Mouse (Mus musculus) thymus, postnatal 36 days (tissue): ENCODE measurements around the gene Ceacam12.
"Not testable (repeated sequence)": the region's sequence is repeated elsewhere in the genome, so short reads cannot be mapped to it uniquely, and the experiment has no call there.

Source experiments
- DNase-seq, 2 experiments: peaks; one replicate each; pipeline ENCODE4 v3.0.0; 2022; ENCODE audit warnings: mixed read lengths in 2 of 2

Gene Ceacam12

DNA sequence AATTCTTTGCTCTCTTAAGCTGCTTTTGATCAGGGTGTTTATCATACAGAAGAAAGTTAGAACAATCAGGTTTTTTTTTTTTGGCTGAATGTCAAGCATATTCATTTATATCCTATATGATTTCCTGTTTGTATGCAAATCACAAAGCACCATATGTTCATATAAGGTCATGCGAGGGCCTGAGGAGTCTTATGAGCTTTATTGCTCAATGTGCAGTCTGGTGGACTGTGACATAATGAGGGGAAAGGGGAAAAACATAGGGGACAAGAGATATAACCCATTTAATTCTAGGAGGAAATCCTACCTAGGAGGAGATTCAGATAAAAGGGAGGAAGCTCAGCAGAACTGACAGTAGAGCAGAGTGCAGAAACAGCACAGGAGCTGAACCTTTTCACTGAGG is at the start of gene Ceacam12:
Gene Ceacam12, plus strand, starts transcription at position 301 of the 400 bp plus-strand sequence.
- DNase-seq, result no peak

DNA sequence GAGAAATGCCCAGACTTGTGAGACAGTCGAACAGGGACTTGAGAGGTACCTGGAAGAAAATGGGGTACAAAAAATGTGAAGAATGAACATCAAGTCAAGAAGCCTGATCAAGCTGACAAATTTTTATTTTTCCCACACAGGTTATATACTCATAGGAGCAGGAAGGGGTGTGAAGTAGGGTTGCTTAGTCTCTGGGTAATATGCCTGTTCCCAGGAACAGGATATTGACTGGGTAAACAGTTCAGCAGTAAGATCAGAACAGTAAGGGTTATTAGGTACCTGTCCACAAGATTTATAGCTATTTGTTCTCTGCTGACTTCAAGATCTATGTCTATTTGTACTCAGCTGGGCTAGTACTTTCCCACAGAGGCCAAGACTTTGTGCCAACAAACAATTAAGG is 8.1 kb downstream of the Ceacam12 start:
- DNase-seq, result not testable (repeated sequence)

- no peak for DNase-seq
Observed at GRCm38 (mm10) chr7:18100785-18101184, 35.1 kb downstream of the Ceacam12 start.
